Mouse (Mus musculus) forebrain, embryonic 11.5 days (tissue): Measurements from ENCODE around the gene Kcnk16. TPM values are rescaled to one million over a fixed set of nuclear protein-coding genes. Genes with fewer than 3 reads are reported as not detected.
"Not testable (repeated sequence)": the region's sequence is repeated elsewhere in the genome, so short reads cannot be mapped to it uniquely, and the experiment has no call there.

ENCODE experiments used
- ATAC-seq: fragments of 200-750 bp; cut with Nextera tagmentation; replicated peaks from 2 replicates; pipeline ENCODE4 v1.8.0; 2017; ENCODE audit warnings: moderate TSS enrichment; ENCODE audit not compliant: low FRiP score
- DNase-seq: peaks from one replicate; pipeline ENCODE4 v3.0.0-alpha.2; 2017; ENCODE audit warnings: low spot score
- H3K27ac ChIP-seq: fragments of 300-500 bp; sonication (generic); 2 replicates; pipeline ENCODE4 v1.5.1; 2014; ENCODE audit warnings: low read depth, low read length
- H3K27me3 ChIP-seq: fragments of 300-500 bp; sonication (generic); 2 replicates; pipeline ENCODE4 v1.6.1; 2014; ENCODE audit warnings: mild to moderate bottlenecking, low read length, mixed read lengths; ENCODE audit not compliant: control insufficient read depth, insufficient read depth
- H3K36me3 ChIP-seq: fragments of 300-500 bp; sonication (generic); 2 replicates; pipeline ENCODE4 v1.6.1; 2014; ENCODE audit warnings: mild to moderate bottlenecking, low read length, moderate library complexity, mixed read lengths; ENCODE audit not compliant: control insufficient read depth, insufficient read depth
- H3K4me1 ChIP-seq: fragments of 300-500 bp; sonication (generic); replicated peaks from 2 replicates; pipeline ENCODE4 v1.6.1; 2014; ENCODE audit warnings: low read length, mixed read lengths; ENCODE audit not compliant: control insufficient read depth, insufficient read depth
- H3K4me2 ChIP-seq: fragments of 300-500 bp; sonication (generic); 2 replicates; pipeline ENCODE4 v1.6.1; 2014; ENCODE audit warnings: low read depth, mild to moderate bottlenecking, low read length, moderate library complexity, mixed read lengths; ENCODE audit not compliant: severe bottlenecking
- H3K4me3 ChIP-seq: fragments of 300-500 bp; sonication (generic); 2 replicates; pipeline ENCODE4 v1.5.1; 2014; ENCODE audit warnings: low read depth, low read length
- H3K9ac ChIP-seq: fragments of 300-500 bp; sonication (generic); 2 replicates; pipeline ENCODE4 v1.6.1; 2014; ENCODE audit warnings: low read length
- H3K9me3 ChIP-seq: fragments of 300-500 bp; sonication (generic); 2 replicates; pipeline ENCODE4 v1.6.1; 2016; ENCODE audit warnings: low read length, mixed read lengths; ENCODE audit not compliant: control insufficient read depth
- WGBS: fragments of 180-500 bp; shearing (Covaris S2); extraction: QIAGEN DNeasy Blood & Tissue Kit; methylation state at CpG from one replicate; pipeline ENCODE4 v1.1.7; 2014; 5-methylcytosine and 5-hydroxymethylcytosine counted together
- polyA plus RNA-seq: library from polyadenylated mRNA; unstranded; fragments of >200 nt; fragmentation: Nextera tagmentation; extraction: Ambion mirVana; gene quantifications from 2 replicates; pipeline ENCODE4 v1.2.1, GENCODE M21; 2014

Gene Kcnk16
- not detected in 2 replicates for polyA plus RNA-seq

- ATAC-seq (no peak), DNase-seq (no peak)
- no peak within 1 kb of the TSS for H3K4me2 ChIP-seq
- H3K4me1 ChIP-seq: no peaks in the 10 kb centered on the region
- H3K27ac ChIP-seq: no peak within 1 kb of the TSS
- H3K9me3 ChIP-seq: no peaks in the 10 kb centered on the region; the same call in 1 of the 2 replicates
- 81% methylated on average over 6 of the region's 6 CpGs for WGBS
- no peaks in the 10 kb centered on the region for H3K27me3 ChIP-seq
- H3K4me3 ChIP-seq: no peak within 1 kb of the TSS
- H3K36me3 ChIP-seq: no peaks in the 10 kb centered on the region
- no peak within 1 kb of the TSS for H3K9ac ChIP-seq
Measured at GRCm38 (mm10) chr14:20269082-20269809, at the start of gene Kcnk16. TSS of gene Kcnk16 (minus strand) at chr14:20269199.

- H3K4me3 ChIP-seq: no peak overlapping the region
Measured at GRCm38 (mm10) chr14:20315137-20315536, 46.1 kb upstream of the Kcnk16 start.

GRCm38 (mm10) chr14:20305085-20305484, 36.1 kb upstream of the Kcnk16 start:
- DNase-seq, H3K9ac ChIP-seq, H3K4me1 ChIP-seq, ATAC-seq, H3K27me3 ChIP-seq, H3K36me3 ChIP-seq, H3K27ac ChIP-seq, H3K9me3 ChIP-seq, H3K4me3 ChIP-seq, H3K4me2 ChIP-seq: not testable (repeated sequence)
- 67% methylated on average over 2 of the region's 2 CpGs for WGBS

More at GRCm38 (mm10) chr14:20315137-20315536, 46.1 kb upstream of the Kcnk16 start:
- Histone ChIP-seq H3K27ac (no peak overlapping the region), H3K4me1 (no peaks in the 10 kb centered on the region), H3K27me3 (no peaks in the 10 kb centered on the region), H3K36me3 (no peaks in the 10 kb centered on the region), H3K9me3 (no peaks in the 10 kb centered on the region), H3K9ac (no peak overlapping the region), H3K4me2 (no peak overlapping the region)
- no peak for DNase-seq
- ATAC-seq: no peak
- WGBS: 88% methylated on average over 1 of the region's 1 CpGs

- peak; percentile 4 for DNase-seq
- no peak overlapping the region for H3K4me3 ChIP-seq
- no peak overlapping the region for H3K4me2 ChIP-seq
- H3K9me3 ChIP-seq: no peaks in the 10 kb centered on the region
- no peaks in the 10 kb centered on the region for H3K36me3 ChIP-seq
- H3K9ac ChIP-seq: no peak overlapping the region
- ATAC-seq: no peak
- no peaks in the 10 kb centered on the region for H3K4me1 ChIP-seq
- H3K27ac ChIP-seq: no peak overlapping the region
- H3K27me3 ChIP-seq: no peaks in the 10 kb centered on the region
- 85% methylated on average over 3 of the region's 3 CpGs for WGBS
Measured at GRCm38 (mm10) chr14:20298131-20298530, 29.1 kb upstream of the Kcnk16 start.

- 86% methylated on average over 3 of the region's 3 CpGs for WGBS
Measured at GRCm38 (mm10) chr14:20297616-20298015, 28.6 kb upstream of the Kcnk16 start.

GRCm38 (mm10) chr14:20294947-20295346, 25.9 kb upstream of the Kcnk16 start:
- H3K4me3 ChIP-seq: peak overlapping the region; percentile 51
- no peaks in the 10 kb centered on the region for H3K9me3 ChIP-seq
- 58% methylated on average over 8 of the region's 8 CpGs for WGBS
- no peaks in the 10 kb centered on the region for H3K36me3 ChIP-seq
- peak overlapping the region; percentile 57; the same call in 1 of the 2 replicates for H3K9ac ChIP-seq
- no peak for ATAC-seq
- no peaks in the 10 kb centered on the region; the same call in 1 of the 2 replicates for H3K4me1 ChIP-seq
- no peak overlapping the region for H3K27ac ChIP-seq
- H3K27me3 ChIP-seq: no peaks in the 10 kb centered on the region
- peak overlapping the region; percentile 41 for H3K4me2 ChIP-seq
- no peak for DNase-seq

More at GRCm38 (mm10) chr14:20297616-20298015, 28.6 kb upstream of the Kcnk16 start:
- H3K9ac ChIP-seq: no peak overlapping the region
- H3K9me3 ChIP-seq: no peaks in the 10 kb centered on the region
- no peak overlapping the region for H3K4me3 ChIP-seq
- no peaks in the 10 kb centered on the region for H3K27me3 ChIP-seq
- H3K4me1 ChIP-seq: no peaks in the 10 kb centered on the region
- H3K36me3 ChIP-seq: no peaks in the 10 kb centered on the region
- H3K4me2 ChIP-seq: no peak overlapping the region
- DNase-seq: no peak
- H3K27ac ChIP-seq: no peak overlapping the region
- no peak for ATAC-seq

GRCm38 (mm10) chr14:20294117-20294892, 25.3 kb upstream of the Kcnk16 start, which contains the start of gene Nudt13:
TSS of gene Nudt13 (plus strand) at chr14:20294697.
- Histone ChIP-seq H3K36me3 (no peaks in the 10 kb centered on the region), H3K9me3 (no peaks in the 10 kb centered on the region), H3K4me2 (peak within 1 kb of the TSS; percentile 41), H3K27ac (no peak within 1 kb of the TSS), H3K9ac (peak within 1 kb of the TSS; percentile 57), H3K4me3 (peak within 1 kb of the TSS; percentile 51), H3K27me3 (no peaks in the 10 kb centered on the region), H3K4me1 (no peaks in the 10 kb centered on the region; the same call in 1 of the 2 replicates)
- WGBS: 25% methylated on average over 14 of the region's 14 CpGs
- DNase-seq (peak; percentile 78), ATAC-seq (peak; percentile 96)

- 47% methylated on average over 4 of the region's 4 CpGs for WGBS
- Histone ChIP-seq H3K36me3 (no peaks in the 10 kb centered on the region), H3K9me3 (no peaks in the 10 kb centered on the region), H3K27me3 (no peaks in the 10 kb centered on the region), H3K4me3 (no peak overlapping the region), H3K4me2 (no peak overlapping the region), H3K9ac (no peak overlapping the region), H3K4me1 (no peaks in the 10 kb centered on the region; the same call in 1 of the 2 replicates), H3K27ac (no peak overlapping the region)
- ATAC-seq (no peak), DNase-seq (no peak)
Measured at GRCm38 (mm10) chr14:20291391-20291790, 22.4 kb upstream of the Kcnk16 start.
